Mouse (Mus musculus) limb, embryonic 11.5 days (tissue): Measurements from ENCODE around the gene Mok. TPM values are rescaled to one million over a fixed set of nuclear protein-coding genes. Genes with fewer than 3 reads are reported as not detected.

ENCODE experiments used
- ATAC-seq: fragments of 200-750 bp; cut with Nextera tagmentation; 2 replicates; pipeline ENCODE4 v1.8.0; 2017; ENCODE audit warnings: low read depth; ENCODE audit not compliant: insufficient number of reproducible peaks, low FRiP score, low TSS enrichment
- DNase-seq: peaks from one replicate; pipeline ENCODE4 v3.0.0-alpha.2; 2015; ENCODE audit warnings: low spot score
- H3K27ac ChIP-seq: fragments of 300-500 bp; sonication (generic); replicated peaks from 2 replicates; pipeline ENCODE4 v1.5.1; 2014; ENCODE audit warnings: low read depth, mild to moderate bottlenecking, low read length
- H3K27me3 ChIP-seq: fragments of 300-500 bp; sonication (generic); 2 replicates; pipeline ENCODE4 v1.6.1; 2014; ENCODE audit warnings: mild to moderate bottlenecking, low read length, mixed read lengths; ENCODE audit not compliant: control insufficient read depth, insufficient read depth
- H3K36me3 ChIP-seq: fragments of 300-500 bp; sonication (generic); 2 replicates; pipeline ENCODE4 v1.6.1; 2014; ENCODE audit warnings: mild to moderate bottlenecking, low read length, moderate library complexity, mixed read lengths; ENCODE audit not compliant: control insufficient read depth, insufficient read depth
- H3K4me1 ChIP-seq: fragments of 300-500 bp; sonication (generic); 2 replicates; pipeline ENCODE4 v1.6.1; 2014; ENCODE audit warnings: low read length, mixed read lengths; ENCODE audit not compliant: control insufficient read depth, insufficient read depth
- H3K4me2 ChIP-seq: fragments of 300-500 bp; sonication (generic); 2 replicates; pipeline ENCODE4 v1.6.1; 2014; ENCODE audit warnings: low read depth, mild to moderate bottlenecking, moderate library complexity; ENCODE audit not compliant: severe bottlenecking
- H3K4me3 ChIP-seq: fragments of 300-500 bp; sonication (generic); 2 replicates; pipeline ENCODE4 v1.5.1; 2014; ENCODE audit warnings: low read depth, low read length
- H3K9ac ChIP-seq: fragments of 300-500 bp; sonication (generic); 2 replicates; pipeline ENCODE4 v1.6.1; 2014; ENCODE audit warnings: mild to moderate bottlenecking, low read length
- H3K9me3 ChIP-seq: fragments of 300-500 bp; sonication (generic); 2 replicates; pipeline ENCODE4 v1.6.1; 2016; ENCODE audit warnings: low read length; ENCODE audit not compliant: control insufficient read depth
- WGBS: fragments of 180-500 bp; shearing (Covaris S2); extraction: QIAGEN DNeasy Blood & Tissue Kit; methylation state at CpG from one replicate; pipeline ENCODE4 v1.1.7; 2014; 5-methylcytosine and 5-hydroxymethylcytosine counted together
- polyA plus RNA-seq: library from polyadenylated mRNA; unstranded; fragments of >200 nt; fragmentation: Nextera tagmentation; extraction: Ambion mirVana; gene quantifications from 2 replicates; pipeline ENCODE4 v1.2.1, GENCODE M21; 2014

The Mok gene
- polyA plus RNA-seq, 1 experiment from 2014 or later: 7.1 TPM

- WGBS: 89% methylated on average over 6 of the region's 6 CpGs
- H3K36me3 ChIP-seq: no peaks in the 10 kb centered on the region; the same call in 1 of the 2 replicates
- no peak overlapping the region for H3K4me3 ChIP-seq
- H3K9ac ChIP-seq: no peak overlapping the region
- H3K27ac ChIP-seq: no peak overlapping the region
- H3K4me2 ChIP-seq: no peak overlapping the region
- H3K27me3 ChIP-seq: no peaks in the 10 kb centered on the region
- no peak for ATAC-seq
- H3K9me3 ChIP-seq: no peaks in the 10 kb centered on the region
- DNase-seq: no peak
- no peaks in the 10 kb centered on the region for H3K4me1 ChIP-seq
These were observed 43.5 kb downstream of the Mok start for GRCm38 (mm10) chr12:110797202-110797601.

GRCm38 (mm10) chr12:110796748-110797147 lies 44.0 kb downstream of the Mok start:
- DNase-seq: no peak
- Histone ChIP-seq H3K9me3 (no peaks in the 10 kb centered on the region), H3K36me3 (no peaks in the 10 kb centered on the region; the same call in 1 of the 2 replicates), H3K4me2 (no peak overlapping the region), H3K9ac (no peak overlapping the region), H3K4me3 (no peak overlapping the region), H3K4me1 (no peaks in the 10 kb centered on the region), H3K27me3 (no peaks in the 10 kb centered on the region), H3K27ac (no peak overlapping the region)
- ATAC-seq: no peak
- WGBS: 82% methylated on average over 6 of the region's 6 CpGs

- no peak for DNase-seq
- H3K27ac ChIP-seq: no peak overlapping the region
- H3K9ac ChIP-seq: no peak overlapping the region
- H3K4me1 ChIP-seq: no peaks in the 10 kb centered on the region
- no peak overlapping the region for H3K4me3 ChIP-seq
- H3K4me2 ChIP-seq: no peak overlapping the region
- H3K36me3 ChIP-seq: no peaks in the 10 kb centered on the region; the same call in 1 of the 2 replicates
- 93% methylated on average over 6 of the region's 6 CpGs for WGBS
- no peaks in the 10 kb centered on the region for H3K9me3 ChIP-seq
- H3K27me3 ChIP-seq: no peaks in the 10 kb centered on the region
- ATAC-seq: no peak
These were observed 45.7 kb downstream of the Mok start for GRCm38 (mm10) chr12:110795035-110795434.

GRCm38 (mm10) chr12:110791026-110791425 lies 49.7 kb downstream of the Mok start:
- WGBS: 95% methylated on average over 8 of the region's 8 CpGs
- Histone ChIP-seq H3K4me3 (no peak overlapping the region), H3K36me3 (peaks cover 2% of the 10 kb centered on the region; the same call in 1 of the 2 replicates), H3K9ac (no peak overlapping the region), H3K9me3 (no peaks in the 10 kb centered on the region), H3K4me2 (no peak overlapping the region), H3K4me1 (no peaks in the 10 kb centered on the region), H3K27me3 (no peaks in the 10 kb centered on the region), H3K27ac (no peak overlapping the region)
- no peak for ATAC-seq
- no peak for DNase-seq

- Histone ChIP-seq H3K4me3 (no peak overlapping the region), H3K4me2 (no peak overlapping the region), H3K9me3 (no peaks in the 10 kb centered on the region), H3K36me3 (peaks cover 2% of the 10 kb centered on the region; the same call in 1 of the 2 replicates), H3K27me3 (no peaks in the 10 kb centered on the region), H3K27ac (no peak overlapping the region), H3K4me1 (no peaks in the 10 kb centered on the region), H3K9ac (no peak overlapping the region)
- 85% methylated on average over 4 of the region's 4 CpGs for WGBS
- ATAC-seq: no peak
- DNase-seq: no peak
These were observed 50.2 kb downstream of the Mok start for GRCm38 (mm10) chr12:110790580-110790979.

GRCm38 (mm10) chr12:110786243-110786642 lies 54.5 kb downstream of the Mok start:
- H3K4me2 ChIP-seq: no peak overlapping the region
- ATAC-seq (no peak), DNase-seq (no peak)
- no peaks in the 10 kb centered on the region for H3K9me3 ChIP-seq
- WGBS: 72% methylated on average over 4 of the region's 4 CpGs
- H3K9ac ChIP-seq: no peak overlapping the region
- no peaks in the 10 kb centered on the region for H3K4me1 ChIP-seq
- H3K27ac ChIP-seq: no peak overlapping the region
- no peak overlapping the region for H3K4me3 ChIP-seq
- H3K36me3 ChIP-seq: peaks cover 2% of the 10 kb centered on the region; the same call in 1 of the 2 replicates
- H3K27me3 ChIP-seq: no peaks in the 10 kb centered on the region

- no peak overlapping the region for H3K27ac ChIP-seq
- no peak overlapping the region for H3K4me2 ChIP-seq
- no peaks in the 10 kb centered on the region for H3K4me1 ChIP-seq
- WGBS: 95% methylated on average over 2 of the region's 2 CpGs
- no peak overlapping the region for H3K4me3 ChIP-seq
- H3K9me3 ChIP-seq: no peaks in the 10 kb centered on the region
- H3K27me3 ChIP-seq: no peaks in the 10 kb centered on the region
- DNase-seq (no peak), ATAC-seq (no peak)
- H3K36me3 ChIP-seq: 0 out of 2 replicates have a peak, but pooled peaks cover 2% of the 10 kb centered on the region
- H3K9ac ChIP-seq: no peak overlapping the region
These were observed 56.5 kb downstream of the Mok start for GRCm38 (mm10) chr12:110784211-110784610.

- H3K27me3 ChIP-seq: no peaks in the 10 kb centered on the region
- H3K27ac ChIP-seq: no peak overlapping the region
- no peaks in the 10 kb centered on the region for H3K4me1 ChIP-seq
- H3K4me2 ChIP-seq: no peak overlapping the region
- ATAC-seq: no peak
- no peaks in the 10 kb centered on the region for H3K36me3 ChIP-seq
- no peak for DNase-seq
- H3K9ac ChIP-seq: no peak overlapping the region
- H3K4me3 ChIP-seq: no peak overlapping the region
- H3K9me3 ChIP-seq: no peaks in the 10 kb centered on the region
- 97% methylated on average over 1 of the region's 1 CpGs for WGBS
These were observed 58.5 kb downstream of the Mok start for GRCm38 (mm10) chr12:110782278-110782677.

- no peak for ATAC-seq
These were observed 59.6 kb downstream of the Mok start for GRCm38 (mm10) chr12:110781181-110781580.

More at GRCm38 (mm10) chr12:110781181-110781580, 59.6 kb downstream of the Mok start:
- Histone ChIP-seq H3K4me1 (no peaks in the 10 kb centered on the region), H3K9ac (no peak overlapping the region), H3K4me2 (no peak overlapping the region), H3K9me3 (no peaks in the 10 kb centered on the region), H3K36me3 (no peaks in the 10 kb centered on the region), H3K27me3 (no peaks in the 10 kb centered on the region), H3K4me3 (no peak overlapping the region), H3K27ac (no peak overlapping the region)
- 90% methylated on average over 8 of the region's 8 CpGs for WGBS
- DNase-seq: no peak
